Mouse (Mus musculus): ENCODE measurements around the gene Gpr15. TPM values are rescaled to one million over a fixed set of nuclear protein-coding genes. Genes with fewer than 3 reads are reported as not detected.

Gene Gpr15
- polyA plus RNA-seq, 1 experiment from 2014 or later: not detected

GRCm38 (mm10) chr16:58684537-58684936 is 34.3 kb downstream of the Gpr15 start:
- no peak overlapping the region for H3K9ac ChIP-seq (replicated peaks)
- no peak overlapping the region for H3K27ac ChIP-seq (ENCODE audit: low read depth)
- H3K4me2 ChIP-seq (ENCODE audit: low read depth, low read length): no peak overlapping the region
- TF ChIP-seq EP300 (IDR thresholded peaks at IDR 0.05; ENCODE audit: low read depth) (no peak), CTCF (IDR thresholded peaks at IDR 0.05; ENCODE audit: low read depth) (peak; percentile 51)
- H3K27me3 ChIP-seq (ENCODE audit: insufficient read depth, low read length): no peaks in the 10 kb centered on the region
- no peak for ATAC-seq
- DNase-seq: no peak
- no peaks in the 10 kb centered on the region for H3K4me1 ChIP-seq (ENCODE audit: insufficient read depth)
- H3K9me3 ChIP-seq (ENCODE audit: low read length): no peaks in the 10 kb centered on the region
- no peak overlapping the region for H3K4me3 ChIP-seq (ENCODE audit: low read depth, low read length)
- H3K36me3 ChIP-seq (replicated peaks; ENCODE audit: insufficient read depth, low read length): peaks cover 19% of the 10 kb centered on the region

GRCm38 (mm10) chr16:58683911-58684310 is 35.0 kb downstream of the Gpr15 start:
- H3K4me2 ChIP-seq (ENCODE audit: low read depth, low read length): no peak overlapping the region
- ATAC-seq: no peak
- 86% methylated on average over 4 of the region's 4 CpGs for WGBS (ENCODE audit: insufficient replicate concordance)
- TF ChIP-seq CTCF (IDR thresholded peaks at IDR 0.05; ENCODE audit: low read depth) (no peak), EP300 (IDR thresholded peaks at IDR 0.05; ENCODE audit: low read depth) (no peak)
- peaks cover 19% of the 10 kb centered on the region for H3K36me3 ChIP-seq (replicated peaks; ENCODE audit: insufficient read depth, low read length)
- DNase-seq: no peak
- H3K4me3 ChIP-seq (ENCODE audit: low read depth, low read length): no peak overlapping the region
- H3K9ac ChIP-seq (replicated peaks): no peak overlapping the region
- H3K27ac ChIP-seq (ENCODE audit: low read depth): no peak overlapping the region
- no peaks in the 10 kb centered on the region for H3K27me3 ChIP-seq (ENCODE audit: insufficient read depth, low read length)
- H3K4me1 ChIP-seq (ENCODE audit: insufficient read depth): no peaks in the 10 kb centered on the region
- no peaks in the 10 kb centered on the region for H3K9me3 ChIP-seq (ENCODE audit: low read length)

- Histone ChIP-seq H3K27ac (ENCODE audit: low read depth) (no peak overlapping the region), H3K36me3 (replicated peaks; ENCODE audit: insufficient read depth, low read length) (peaks cover 28% of the 10 kb centered on the region), H3K4me2 (ENCODE audit: low read depth, low read length) (no peak overlapping the region), H3K9ac (replicated peaks) (no peak overlapping the region), H3K27me3 (ENCODE audit: insufficient read depth, low read length) (no peaks in the 10 kb centered on the region), H3K4me3 (ENCODE audit: low read depth, low read length) (no peak overlapping the region), H3K9me3 (ENCODE audit: low read length) (no peaks in the 10 kb centered on the region), H3K4me1 (ENCODE audit: insufficient read depth) (no peaks in the 10 kb centered on the region)
- TF ChIP-seq EP300 (IDR thresholded peaks at IDR 0.05; ENCODE audit: low read depth) (no peak), CTCF (IDR thresholded peaks at IDR 0.05; ENCODE audit: low read depth) (no peak)
- no peak for ATAC-seq
- no peak for DNase-seq
- 83% methylated on average over 7 of the region's 7 CpGs for WGBS (ENCODE audit: insufficient replicate concordance)
These were observed 36.0 kb downstream of the Gpr15 start for GRCm38 (mm10) chr16:58682870-58683269.

GRCm38 (mm10) chr16:58682046-58682445 is 36.8 kb downstream of the Gpr15 start:
- no peaks in the 10 kb centered on the region for H3K27me3 ChIP-seq (ENCODE audit: insufficient read depth, low read length)
- no peak for DNase-seq
- no peaks in the 10 kb centered on the region for H3K9me3 ChIP-seq (ENCODE audit: low read length)
- TF ChIP-seq CTCF (IDR thresholded peaks at IDR 0.05; ENCODE audit: low read depth) (no peak), EP300 (IDR thresholded peaks at IDR 0.05; ENCODE audit: low read depth) (no peak)
- H3K4me1 ChIP-seq (ENCODE audit: insufficient read depth): no peaks in the 10 kb centered on the region
- H3K4me2 ChIP-seq (ENCODE audit: low read depth, low read length): no peak overlapping the region
- H3K4me3 ChIP-seq (ENCODE audit: low read depth, low read length): no peak overlapping the region
- ATAC-seq: no peak
- H3K27ac ChIP-seq (ENCODE audit: low read depth): no peak overlapping the region
- 89% methylated on average over 6 of the region's 6 CpGs for WGBS (ENCODE audit: insufficient replicate concordance)
- H3K36me3 ChIP-seq (replicated peaks; ENCODE audit: insufficient read depth, low read length): peaks cover 36% of the 10 kb centered on the region
- no peak overlapping the region for H3K9ac ChIP-seq (replicated peaks)

- Histone ChIP-seq H3K4me3 (ENCODE audit: low read depth, low read length) (no peak overlapping the region), H3K9me3 (ENCODE audit: low read length) (no peaks in the 10 kb centered on the region), H3K9ac (replicated peaks) (no peak overlapping the region), H3K27ac (ENCODE audit: low read depth) (no peak overlapping the region), H3K27me3 (ENCODE audit: insufficient read depth, low read length) (no peaks in the 10 kb centered on the region), H3K4me2 (ENCODE audit: low read depth, low read length) (peak overlapping the region; percentile 18; the same call in 1 of the 2 replicates), H3K36me3 (replicated peaks; ENCODE audit: insufficient read depth, low read length) (peaks cover 67% of the 10 kb centered on the region), H3K4me1 (ENCODE audit: insufficient read depth) (peaks cover 8% of the 10 kb centered on the region; the same call in 1 of the 2 replicates)
- DNase-seq (no peak), ATAC-seq (peak; percentile 33; the same call in 1 of the 2 replicates)
- TF ChIP-seq EP300 (IDR thresholded peaks at IDR 0.05; ENCODE audit: low read depth) (no peak), CTCF (IDR thresholded peaks at IDR 0.05; ENCODE audit: low read depth) (peak; percentile 26; the same call in 1 of the 2 replicates)
- WGBS (ENCODE audit: insufficient replicate concordance): 65% methylated on average over 7 of the region's 7 CpGs
These were observed 40.2 kb downstream of the Gpr15 start for GRCm38 (mm10) chr16:58678660-58679059.

GRCm38 (mm10) chr16:58677491-58677890 is 41.4 kb downstream of the Gpr15 start:
- Histone ChIP-seq H3K9me3 (ENCODE audit: low read length) (no peaks in the 10 kb centered on the region), H3K4me2 (ENCODE audit: low read depth, low read length) (peak overlapping the region; percentile 34; the same call in 1 of the 2 replicates), H3K4me3 (ENCODE audit: low read depth, low read length) (no peak overlapping the region), H3K4me1 (ENCODE audit: insufficient read depth) (peaks cover 8% of the 10 kb centered on the region; the same call in 1 of the 2 replicates), H3K9ac (replicated peaks) (no peak overlapping the region; the same call in 1 of the 2 replicates), H3K27ac (ENCODE audit: low read depth) (no peak overlapping the region), H3K27me3 (ENCODE audit: insufficient read depth, low read length) (no peaks in the 10 kb centered on the region), H3K36me3 (replicated peaks; ENCODE audit: insufficient read depth, low read length) (peaks cover 76% of the 10 kb centered on the region)
- TF ChIP-seq CTCF (IDR thresholded peaks at IDR 0.05; ENCODE audit: low read depth) (no peak), EP300 (IDR thresholded peaks at IDR 0.05; ENCODE audit: low read depth) (no peak)
- DNase-seq (no peak), ATAC-seq (no peak)
- WGBS (ENCODE audit: insufficient replicate concordance): 89% methylated on average over 5 of the region's 5 CpGs

Measured in liver, postnatal 0 days (tissue).